Mouse (Mus musculus): Measurements from ENCODE around the gene Chp1. TPM values are rescaled to one million over a fixed set of nuclear protein-coding genes. Genes with fewer than 3 reads are reported as not detected.
A peak's percentile ranks its signal among the peaks of the same experiment; 100 is the strongest.
"Not testable (repeated sequence)": the region's sequence is repeated elsewhere in the genome, so short reads cannot be mapped to it uniquely, and the experiment has no call there.

The Chp1 gene
- polyA plus RNA-seq, 1 experiment from 2014 or later: 58.0 TPM

DNA sequence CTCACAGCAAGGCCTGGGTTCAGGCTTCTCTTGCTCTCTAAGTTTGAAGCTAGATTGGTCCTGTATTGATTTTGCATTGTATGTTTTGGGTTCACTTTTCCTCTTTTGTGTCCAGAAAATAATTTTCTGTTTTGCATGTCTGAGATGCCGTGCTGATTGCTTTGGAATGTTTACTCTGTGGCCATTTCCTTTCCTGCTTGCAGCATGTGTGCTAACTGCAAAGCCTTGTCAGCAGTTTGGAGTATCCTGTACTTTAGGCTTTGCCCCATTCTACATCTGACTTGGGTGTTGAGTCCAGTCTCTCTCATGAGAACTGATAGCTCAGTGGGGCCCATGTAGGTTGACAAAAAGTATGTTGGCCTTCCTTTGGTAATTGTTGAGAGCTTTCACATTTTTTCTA lies 55.0 kb downstream of the Chp1 start:
- no peaks in the 10 kb centered on the region for H3K27me3 ChIP-seq
- no peak overlapping the region for H3K27ac ChIP-seq (replicated peaks)
- WGBS: 73% methylated on average over 1 of the region's 1 CpGs
- H3K36me3 ChIP-seq: peaks cover 70% of the 10 kb centered on the region
- no peak overlapping the region for H3K9ac ChIP-seq (replicated peaks)
- ATAC-seq (ENCODE audit: low FRiP score, low read depth): no peak
- no peaks in the 10 kb centered on the region for H3K9me3 ChIP-seq
- H3K4me2 ChIP-seq (replicated peaks): no peak overlapping the region
- H3K4me3 ChIP-seq: no peak overlapping the region
- H3K4me1 ChIP-seq: peaks cover 2% of the 10 kb centered on the region; the same call in 1 of the 2 replicates

DNA sequence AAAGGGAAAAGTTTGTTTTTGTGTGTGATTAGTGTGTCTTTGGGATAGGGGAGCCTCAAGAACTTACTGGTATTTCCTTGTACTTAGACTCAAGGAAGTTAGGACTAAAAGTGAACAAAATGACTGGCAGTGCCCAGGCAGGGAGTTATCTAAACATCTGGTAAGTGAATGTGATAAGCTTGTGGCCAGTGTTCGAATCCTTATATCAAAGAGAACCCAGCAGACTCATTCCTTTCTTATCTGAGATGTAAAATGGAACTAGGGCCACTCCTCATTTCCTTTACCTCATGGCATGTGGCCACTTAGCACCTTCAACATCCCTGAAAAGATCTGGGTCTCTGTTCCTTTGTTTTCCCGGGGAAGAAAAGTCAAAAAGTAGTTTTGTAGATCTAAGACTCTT lies 56.4 kb downstream of the Chp1 start:
- 83% methylated on average over 2 of the region's 2 CpGs for WGBS

GRCm38 (mm10) chr2:119605361-119605973 lies 58.0 kb downstream of the Chp1 start:
- H3K36me3 ChIP-seq: peaks cover 67% of the 10 kb centered on the region
- WGBS: 95% methylated on average over 6 of the region's 6 CpGs

More for the DNA sequence above, 56.4 kb downstream of the Chp1 start:
- Histone ChIP-seq H3K9ac (replicated peaks) (no peak overlapping the region), H3K4me2 (replicated peaks) (no peak overlapping the region), H3K9me3 (no peaks in the 10 kb centered on the region), H3K36me3 (peaks cover 69% of the 10 kb centered on the region), H3K4me1 (peaks cover 2% of the 10 kb centered on the region; the same call in 1 of the 2 replicates), H3K27me3 (no peaks in the 10 kb centered on the region), H3K4me3 (no peak overlapping the region), H3K27ac (replicated peaks) (no peak overlapping the region)
- ATAC-seq (ENCODE audit: low FRiP score, low read depth): no peak

GRCm38 (mm10) chr2:119607023-119607422 lies 59.5 kb downstream of the Chp1 start:
- Histone ChIP-seq H3K4me2 (replicated peaks) (no peak overlapping the region), H3K4me3 (no peak overlapping the region), H3K9me3 (no peaks in the 10 kb centered on the region), H3K9ac (replicated peaks) (no peak overlapping the region), H3K4me1 (no peaks in the 10 kb centered on the region), H3K27ac (replicated peaks) (no peak overlapping the region), H3K36me3 (peaks cover 60% of the 10 kb centered on the region), H3K27me3 (no peaks in the 10 kb centered on the region)
- no peak for ATAC-seq (ENCODE audit: low FRiP score, low read depth)
- WGBS: 96% methylated on average over 4 of the region's 4 CpGs

More at GRCm38 (mm10) chr2:119605361-119605973, 58.0 kb downstream of the Chp1 start:
- ATAC-seq (ENCODE audit: low FRiP score, low read depth): no peak
- Histone ChIP-seq H3K27me3 (no peaks in the 10 kb centered on the region), H3K9me3 (no peaks in the 10 kb centered on the region), H3K4me3 (no peak overlapping the region), H3K9ac (replicated peaks) (no peak overlapping the region), H3K27ac (replicated peaks) (no peak overlapping the region), H3K4me2 (replicated peaks) (no peak overlapping the region), H3K4me1 (0 out of 2 replicates have a peak, but pooled peaks cover 2% of the 10 kb centered on the region)

DNA sequence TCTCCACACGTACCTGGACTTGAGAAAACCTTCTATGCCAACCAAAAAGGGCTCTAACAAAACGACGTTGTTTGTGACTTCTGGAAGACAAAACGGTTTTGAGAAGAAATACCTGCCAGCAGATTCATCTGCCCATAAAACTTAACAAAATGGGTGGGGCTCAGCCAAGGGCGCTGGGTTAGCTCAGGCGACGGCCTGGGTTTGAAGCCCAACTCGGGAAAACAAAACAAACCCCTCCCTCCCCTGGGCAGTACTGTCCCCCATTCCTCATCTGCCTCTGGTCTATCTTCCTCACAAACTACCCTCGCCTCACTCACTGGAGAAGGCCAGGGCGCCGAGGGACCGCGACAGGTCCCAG lies 70.3 kb downstream of the Chp1 start:
- ATAC-seq (ENCODE audit: low FRiP score, low read depth): no peak
- Histone ChIP-seq H3K27ac (replicated peaks) (peak overlapping the region; percentile 52), H3K36me3 (peaks cover 3% of the 10 kb centered on the region; the same call in 1 of the 2 replicates), H3K4me3 (peak overlapping the region; percentile 83), H3K9me3 (no peaks in the 10 kb centered on the region), H3K27me3 (no peaks in the 10 kb centered on the region), H3K9ac (replicated peaks) (peak overlapping the region; percentile 76), H3K4me2 (replicated peaks) (peak overlapping the region; percentile 94), H3K4me1 (peaks cover 32% of the 10 kb centered on the region)
- WGBS: under 1% methylated on average over 13 of the region's 13 CpGs

GRCm38 (mm10) chr2:119618199-119618982 lies 70.9 kb downstream of the Chp1 start, which contains the start of the genes Nusap1 and Oip5:
TSS of gene Nusap1 (plus strand) at chr2:119618298.
TSS of gene Oip5 (minus strand) at chr2:119618469.
- Histone ChIP-seq H3K9me3 (no peaks in the 10 kb centered on the region), H3K4me3 (peak within 1 kb of the TSS; percentile 83), H3K9ac (replicated peaks) (peak within 1 kb of the TSS; percentile 76), H3K4me1 (peaks cover 32% of the 10 kb centered on the region), H3K4me2 (replicated peaks) (peak within 1 kb of the TSS; percentile 94), H3K27ac (replicated peaks) (peak within 1 kb of the TSS; percentile 52), H3K36me3 (peaks cover 3% of the 10 kb centered on the region; the same call in 1 of the 2 replicates), H3K27me3 (no peaks in the 10 kb centered on the region)
- under 1% methylated on average over 55 of the region's 55 CpGs for WGBS
- ATAC-seq (ENCODE audit: low FRiP score, low read depth): peak; percentile 100

- Histone ChIP-seq H3K4me3 (peak overlapping the region; percentile 83), H3K4me1 (peaks cover 32% of the 10 kb centered on the region), H3K9ac (replicated peaks) (peak overlapping the region; percentile 60), H3K27ac (replicated peaks) (0 out of 2 replicates have a peak overlapping the region, but pooled peaks have one; percentile 46), H3K4me2 (replicated peaks) (peak overlapping the region; percentile 94)
- H3K27me3 ChIP-seq; H3K9me3 ChIP-seq; ATAC-seq (ENCODE audit: low FRiP score, low read depth); H3K36me3 ChIP-seq: not testable (repeated sequence)
- WGBS: 21% methylated on average over 6 of the region's 6 CpGs
Observed at GRCm38 (mm10) chr2:119619002-119619401, 71.5 kb downstream of the Chp1 start.

- peaks cover 26% of the 10 kb centered on the region for H3K36me3 ChIP-seq
- peak overlapping the region; percentile 38 for H3K4me2 ChIP-seq (replicated peaks)
- H3K4me3 ChIP-seq: peak overlapping the region; percentile 13; the same call in 1 of the 2 replicates
- H3K27ac ChIP-seq (replicated peaks): no peak overlapping the region
- no peak for ATAC-seq (ENCODE audit: low FRiP score, low read depth)
- no peaks in the 10 kb centered on the region for H3K27me3 ChIP-seq
- WGBS: 97% methylated on average over 2 of the region's 2 CpGs
- no peak overlapping the region for H3K9ac ChIP-seq (replicated peaks)
- H3K9me3 ChIP-seq: no peaks in the 10 kb centered on the region
- peaks cover 32% of the 10 kb centered on the region for H3K4me1 ChIP-seq
Observed at GRCm38 (mm10) chr2:119621302-119621701, 73.8 kb downstream of the Chp1 start.

Other genes starting within 250 kb of the Chp1 start
- 4.4 and 5.0 TPM in 2 replicates for gene Dll4, start 221.9 kb upstream of the Chp1 start, polyA plus RNA-seq (2016; fragmentation: Nextera tagmentation; extraction: Ambion mirVana)
- 0.88 and 1.1 TPM in 2 replicates for gene Chac1, start 196.5 kb upstream of the Chp1 start, polyA plus RNA-seq (2016; fragmentation: Nextera tagmentation; extraction: Ambion mirVana)
- gene Ino80, start 70.0 kb upstream of the Chp1 start, polyA plus RNA-seq (2016; fragmentation: Nextera tagmentation; extraction: Ambion mirVana): 4.5 and 5.1 TPM in 2 replicates
- 0.52 and 0.54 TPM in 2 replicates for gene Exd1, start 70 bp upstream of the Chp1 start, polyA plus RNA-seq (2016; fragmentation: Nextera tagmentation; extraction: Ambion mirVana)
- gene Nusap1, start 70.6 kb downstream of the Chp1 start, polyA plus RNA-seq (2016; fragmentation: Nextera tagmentation; extraction: Ambion mirVana): 86.3 and 90.9 TPM in 2 replicates
- gene Oip5, start 70.8 kb downstream of the Chp1 start, polyA plus RNA-seq (2016; fragmentation: Nextera tagmentation; extraction: Ambion mirVana): 28.2 and 29.1 TPM in 2 replicates
- gene Ndufaf1, start 115.1 kb downstream of the Chp1 start, polyA plus RNA-seq (2016; fragmentation: Nextera tagmentation; extraction: Ambion mirVana): 39.2 and 41.3 TPM in 2 replicates
- 68.4 and 78.0 TPM in 2 replicates for gene Rtf1, start 127.4 kb downstream of the Chp1 start, polyA plus RNA-seq (2016; fragmentation: Nextera tagmentation; extraction: Ambion mirVana)
- gene Itpka, start 194.6 kb downstream of the Chp1 start, polyA plus RNA-seq (2016; fragmentation: Nextera tagmentation; extraction: Ambion mirVana): 0.77 and 0.97 TPM in 2 replicates
- 0.26 and 0.50 TPM in 2 replicates for gene Ltk, start 212.7 kb downstream of the Chp1 start, polyA plus RNA-seq (2016; fragmentation: Nextera tagmentation; extraction: Ambion mirVana)
- gene Rpap1, start 239.8 kb downstream of the Chp1 start, polyA plus RNA-seq (2016; fragmentation: Nextera tagmentation; extraction: Ambion mirVana): 35.4 and 35.9 TPM in 2 replicates

Data from midbrain, embryonic 12.5 days (tissue).